In genomic region chrX:137141669-137142068, GRCm38 (mm10) we compare ENCODE assay signal across 10 mouse cellular contexts. TPM values are rescaled to one million over a fixed set of nuclear protein-coding genes. Genes with fewer than 3 reads are reported as not detected.
DNase-seq lines count a peak whose midpoint lies in the region; ATAC-seq and TF ChIP-seq lines count a peak whose summit lies in the region.
"Had no signal": no experiment of that assay in that cellular context is flagged by ENCODE, and none has a peak within 500 bp of the region (broad histone marks: within the 10 kb centered on the region; RNA-seq: fewer than 3 reads in every experiment).

No protein-coding gene starts in this region.

- WGBS in spleen, adult 2 months, result 25% methylated on average over 6 of the region's 6 CpGs

- H3K4me1 ChIP-seq in spleen, adult 2 months (ENCODE audit: control insufficient read depth, insufficient read depth, insufficient read length), result no peaks in the 10 kb centered on the region

- ATAC-seq in monocyte, adult 5-6 weeks (replicated peaks; ENCODE audit: insufficient number of reproducible peaks, low FRiP score, low TSS enrichment, poor library complexity, severe bottlenecking), result 0 out of 2 replicates have a peak, but pooled peaks have one; percentile 40
- no peak for ATAC-seq in erythroblast, adult 5-6 weeks (replicated peaks; ENCODE audit: low FRiP score, poor library complexity, severe bottlenecking)

- DNase-seq in spleen, adult 2 months (ENCODE audit: low read depth in 1 of 2, low spot score in 2 of 2), result peak; percentile 15 to 21
- no peak for DNase-seq in spleen, adult 12 weeks (ENCODE audit: low spot score)
- DNase-seq in ZHBTc4 (ENCODE audit: low read depth, low spot score), result peak; percentile 75
- DNase-seq in cerebellum, postnatal 36 days, result peak; percentile 34 to 53
- peak; percentile 34 to 65 for DNase-seq in heart, postnatal 14 days
- DNase-seq in layer of hippocampus, postnatal 36 days, result peak; percentile 21 to 39

- H3K4me3 ChIP-seq in spleen, adult 2 months (ENCODE audit: extremely low read depth, insufficient read depth, insufficient read length), result no peak overlapping the region

- H3K27ac ChIP-seq in spleen, adult 2 months (ENCODE audit: insufficient read depth, low read length), result no peak overlapping the region

- H3K36me3 ChIP-seq in spleen, adult 2 months (ENCODE audit: control insufficient read depth, insufficient read depth, low read length), result no peaks in the 10 kb centered on the region

- TF ChIP-seq POLR2A in spleen, adult 2 months (IDR thresholded peaks at IDR 0.05; ENCODE audit: low read depth, low read length), result no peak

- intact Hi-C loops in heart, postnatal 14 days (cut with DNase I), result no loop called here

- H3K27me3 ChIP-seq in spleen, adult 2 months (ENCODE audit: control insufficient read depth, insufficient read depth, low read length), result no peaks in the 10 kb centered on the region

- peak; percentile 43; the same call in 1 of the 2 replicates for TF ChIP-seq CTCF in spleen, adult 2 months (IDR thresholded peaks at IDR 0.05; ENCODE audit: extremely low read depth, insufficient read depth, insufficient read length, insufficient replicate concordance)

RNA-seq across cellular contexts. Expression of gene Esx1, which starts 19.8 kb away (rescaled TPM):
- polyA plus RNA-seq in spleen, adult 2 months (2012; rRNA removed), result not detected in 2 replicates
- total RNA-seq in heart, postnatal 14 days (2021), result not detected
- not detected for total RNA-seq in layer of hippocampus, postnatal 36 days (2021)
- not detected in 3 replicates for total RNA-seq in monocyte, adult 5-6 weeks (2017)
- not detected in 2 replicates for total RNA-seq in erythroblast, adult 5-6 weeks (2015; ENCODE audit: low replicate concordance)
- total RNA-seq in erythroblast, adult 5-6 weeks (2017; ENCODE audit: low replicate concordance), result not detected in 2 replicates
- total RNA-seq: neutrophil, adult 5-6 weeks had no signal
- polyA plus RNA-seq: gonadal fat pad, adult 2 months had no signal
